Mouse (Mus musculus) cortical plate, adult 2 months (tissue): ENCODE results near the gene Chrne.

Experiments
- CTCF ChIP-seq: fragments of 200-500 bp; IDR thresholded peaks from 2 replicates; pipeline ENCODE4 v1.5.1; 2011; ENCODE audit warnings: mild to moderate bottlenecking, control low read depth, low read length; ENCODE audit not compliant: insufficient read depth; ENCODE audit errors: extremely low read depth
- POLR2A ChIP-seq: fragments of 200-500 bp; IDR thresholded peaks from 2 replicates; pipeline ENCODE4 v1.6.1; 2011; ENCODE audit warnings: mild to moderate bottlenecking, low read length, control low read depth; ENCODE audit not compliant: insufficient read depth; ENCODE audit errors: extremely low read depth

DNA sequence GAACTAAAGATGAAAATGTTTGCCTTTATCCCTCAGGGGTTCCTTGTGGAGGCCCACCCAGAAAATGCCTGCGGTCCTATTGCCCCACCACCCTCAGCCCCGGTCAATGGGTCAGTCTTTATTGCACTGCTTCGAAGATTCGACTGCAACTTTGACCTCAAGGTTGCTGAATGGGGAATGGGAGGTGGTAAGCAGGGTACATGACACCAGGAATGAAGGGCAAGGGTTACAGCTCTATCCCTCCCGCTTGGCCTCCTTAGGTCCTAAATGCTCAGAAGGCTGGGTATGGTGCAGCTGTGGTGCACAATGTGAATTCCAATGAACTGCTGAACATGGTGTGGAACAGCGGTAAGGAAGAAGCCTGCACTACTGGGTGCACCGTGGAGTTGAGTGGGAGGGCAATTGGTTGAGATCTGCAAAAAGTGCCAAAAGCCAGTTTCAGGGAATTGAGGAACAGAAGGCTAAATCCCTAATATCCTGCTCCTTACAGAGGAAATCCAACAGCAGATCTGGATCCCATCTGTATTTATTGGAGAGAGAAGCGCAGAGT lies 30.2 kb upstream of the Chrne start:
- TF ChIP-seq POLR2A, result no peak
- no peak for TF ChIP-seq CTCF
